Mouse (Mus musculus) thymus, postnatal 14 days (tissue): ENCODE measurements around the gene Lrrc40.

ENCODE experiments used
- DNase-seq: peaks from one replicate; pipeline ENCODE4 v3.0.0; 2021

Gene Lrrc40

GRCm38 (mm10) chr3:158036329-158036988 is at the start of gene Lrrc40, which contains the start of gene Srsf11:
Lrrc40 (plus strand) TSS chr3:158036662.
Srsf11 (minus strand) TSS chr3:158036639.
- peak; percentile 96 for DNase-seq

- no peak for DNase-seq
Measured at GRCm38 (mm10) chr3:157993322-157993721, 43.1 kb upstream of the Lrrc40 start.

GRCm38 (mm10) chr3:157995726-157996125 is 40.7 kb upstream of the Lrrc40 start:
- no peak for DNase-seq

DNA sequence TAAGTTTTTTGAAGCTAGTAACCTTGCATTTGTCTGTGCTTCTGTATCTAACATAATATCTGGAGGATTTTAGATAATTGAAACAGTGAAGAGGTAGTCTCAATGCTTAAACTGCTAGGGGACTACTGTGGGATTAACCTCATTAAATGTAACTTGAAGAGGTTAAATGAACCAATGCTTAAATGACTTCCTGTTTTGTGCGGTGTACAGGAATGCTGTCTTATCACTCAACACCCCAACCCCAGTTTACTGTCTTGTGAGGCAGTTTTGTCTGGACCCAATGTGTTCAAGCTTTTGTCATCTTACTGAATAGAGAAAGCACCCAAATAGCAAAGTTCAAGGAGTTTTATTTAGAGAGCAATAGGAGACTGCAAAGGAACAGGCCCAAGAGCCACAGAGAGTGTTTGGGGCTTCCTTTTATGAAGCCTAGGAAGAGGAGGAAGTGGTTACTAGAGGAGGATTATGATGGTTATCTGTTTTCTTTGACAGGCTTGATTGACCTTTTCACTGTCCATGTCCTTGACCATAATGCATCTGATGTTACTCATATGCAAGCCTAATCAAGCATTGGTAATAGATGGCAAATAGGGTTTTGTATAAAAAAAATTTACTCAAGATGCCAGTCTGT is 37.6 kb upstream of the Lrrc40 start:
- no peak for DNase-seq

- DNase-seq, result no peak
Measured at GRCm38 (mm10) chr3:158008647-158009046, 27.8 kb upstream of the Lrrc40 start.

- DNase-seq, result no peak
Measured at GRCm38 (mm10) chr3:158009762-158010320, 26.6 kb upstream of the Lrrc40 start.

DNA sequence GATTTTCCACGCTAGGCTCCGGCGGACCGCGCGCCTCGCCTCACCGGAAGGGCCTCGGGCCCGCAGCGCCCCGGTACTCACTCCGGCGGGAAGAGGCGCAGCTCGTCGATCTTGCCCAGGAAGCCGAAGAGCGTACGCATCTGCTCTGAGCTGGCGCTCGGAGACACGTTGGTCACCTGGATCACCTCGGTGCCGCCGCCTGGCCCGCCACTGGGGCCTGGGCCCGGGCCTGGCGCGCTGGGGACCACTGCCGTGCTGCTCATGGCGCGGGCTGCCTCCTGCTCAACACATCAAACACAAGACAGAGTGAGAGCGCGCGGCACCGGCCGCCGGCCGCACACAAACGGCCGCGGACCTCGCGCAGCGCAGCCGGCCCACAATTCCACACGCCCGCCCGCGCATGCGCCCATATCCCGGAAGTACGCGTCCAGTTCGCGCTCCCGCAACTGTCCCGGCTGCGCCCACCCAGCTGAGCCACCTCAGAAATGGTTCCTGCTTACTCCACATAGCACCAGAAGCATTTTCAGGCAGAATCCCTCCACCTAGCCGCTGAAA is 5.0 kb upstream of the Lrrc40 start:
- peak; percentile 91 for DNase-seq

GRCm38 (mm10) chr3:158032106-158032505 is 4.4 kb upstream of the Lrrc40 start:
- DNase-seq, result no peak

DNA sequence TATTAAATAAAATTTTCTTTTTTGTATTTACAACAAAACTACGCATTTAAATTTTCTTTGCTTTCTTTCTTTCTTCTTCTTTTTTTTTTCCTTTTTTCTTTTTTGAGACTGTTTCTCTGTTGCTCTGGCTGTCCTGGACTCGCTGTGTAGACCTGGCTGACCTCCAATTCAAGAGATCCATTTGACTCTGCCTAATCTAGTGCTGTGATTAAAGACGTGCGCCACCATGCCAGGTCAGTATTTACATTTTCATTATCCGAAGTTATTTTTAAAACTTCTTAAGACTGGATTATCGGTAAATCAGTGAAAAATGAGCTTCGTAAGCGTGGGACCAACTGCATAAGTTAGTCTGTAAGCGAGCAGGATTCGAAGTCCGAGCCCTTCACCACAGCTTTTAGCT is 596 bp upstream of the Lrrc40 start:
- no peak for DNase-seq

DNA sequence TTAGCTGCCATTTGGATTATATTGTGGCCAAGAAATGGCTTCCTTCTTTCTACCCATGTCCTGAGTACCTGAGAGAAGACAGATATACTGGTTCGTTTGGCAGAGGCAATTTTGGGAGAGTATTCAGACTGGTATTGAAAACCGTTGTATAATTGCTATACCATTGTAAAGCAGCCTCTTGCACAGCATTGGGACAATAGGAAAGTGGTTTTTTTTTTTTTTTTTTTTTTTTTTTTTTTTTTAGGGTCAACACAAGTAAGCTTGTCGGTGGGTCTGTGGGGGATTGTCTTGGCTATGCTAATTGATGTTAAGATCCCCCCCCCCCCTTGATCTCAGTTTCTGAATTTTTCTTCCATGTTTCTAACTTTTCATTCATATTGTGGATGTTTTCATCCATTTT is 1.6 kb downstream of the Lrrc40 start:
- no peak for DNase-seq

GRCm38 (mm10) chr3:158040755-158041154 is 4.3 kb downstream of the Lrrc40 start:
- no peak for DNase-seq

- no peak for DNase-seq
Measured at GRCm38 (mm10) chr3:158049508-158049907, 13.0 kb downstream of the Lrrc40 start.

- no peak for DNase-seq
Measured at GRCm38 (mm10) chr3:158060621-158061291, 24.3 kb downstream of the Lrrc40 start.

DNA sequence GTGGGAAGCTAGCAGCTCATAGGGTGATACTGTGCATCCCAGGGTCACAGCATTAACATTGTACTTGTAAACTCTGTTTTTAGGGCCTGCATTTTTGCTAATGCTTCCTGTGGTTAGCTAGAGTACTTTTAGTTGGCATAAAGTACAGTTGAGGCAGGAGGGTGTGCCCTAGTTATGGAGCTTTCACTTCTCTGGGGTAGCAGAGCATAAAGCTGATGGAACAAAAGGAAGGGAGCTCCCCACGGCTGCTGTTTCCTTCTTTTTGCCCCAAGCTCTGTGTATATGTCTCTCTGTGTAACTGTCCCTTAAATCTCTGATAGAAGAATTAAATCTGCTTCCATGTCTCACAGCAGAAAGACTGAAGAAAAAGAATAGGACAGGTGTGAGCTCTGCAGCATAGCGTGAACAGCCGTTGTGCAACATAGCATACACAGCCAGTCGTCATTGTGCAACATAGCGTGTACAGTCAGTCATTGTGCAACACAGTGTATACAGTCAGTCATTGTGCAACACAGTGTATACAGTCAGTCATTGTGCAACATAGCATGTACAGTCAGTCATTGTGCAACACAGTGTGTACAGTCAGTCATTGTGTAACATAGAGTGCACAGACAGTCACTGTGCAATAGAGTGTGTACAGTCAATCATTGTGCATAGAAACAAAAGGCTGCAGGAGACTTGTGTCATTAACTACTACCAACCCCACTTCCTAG is 25.5 kb downstream of the Lrrc40 start:
- DNase-seq, result no peak

GRCm38 (mm10) chr3:158065256-158065655 is 28.8 kb downstream of the Lrrc40 start:
- DNase-seq, result no peak

DNA sequence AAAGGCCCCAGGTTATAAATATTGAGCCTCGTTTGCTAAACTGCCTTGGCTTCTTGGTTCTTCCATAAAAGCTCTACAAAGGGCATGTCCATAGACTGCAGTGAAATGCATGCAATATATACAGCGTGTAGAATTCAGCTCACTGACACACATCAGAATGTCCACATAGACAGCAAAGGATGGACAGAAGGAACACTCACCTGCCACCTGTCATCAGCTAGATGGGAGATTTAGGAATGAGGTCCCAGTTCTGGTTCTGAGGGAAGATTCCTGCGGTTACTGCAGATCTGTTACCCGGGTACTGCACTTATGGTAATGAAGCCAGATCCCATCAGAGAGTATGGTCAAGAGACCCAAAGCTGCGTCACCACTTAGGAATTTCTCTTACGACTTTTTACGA is 31.5 kb downstream of the Lrrc40 start:
- DNase-seq, result no peak

DNA sequence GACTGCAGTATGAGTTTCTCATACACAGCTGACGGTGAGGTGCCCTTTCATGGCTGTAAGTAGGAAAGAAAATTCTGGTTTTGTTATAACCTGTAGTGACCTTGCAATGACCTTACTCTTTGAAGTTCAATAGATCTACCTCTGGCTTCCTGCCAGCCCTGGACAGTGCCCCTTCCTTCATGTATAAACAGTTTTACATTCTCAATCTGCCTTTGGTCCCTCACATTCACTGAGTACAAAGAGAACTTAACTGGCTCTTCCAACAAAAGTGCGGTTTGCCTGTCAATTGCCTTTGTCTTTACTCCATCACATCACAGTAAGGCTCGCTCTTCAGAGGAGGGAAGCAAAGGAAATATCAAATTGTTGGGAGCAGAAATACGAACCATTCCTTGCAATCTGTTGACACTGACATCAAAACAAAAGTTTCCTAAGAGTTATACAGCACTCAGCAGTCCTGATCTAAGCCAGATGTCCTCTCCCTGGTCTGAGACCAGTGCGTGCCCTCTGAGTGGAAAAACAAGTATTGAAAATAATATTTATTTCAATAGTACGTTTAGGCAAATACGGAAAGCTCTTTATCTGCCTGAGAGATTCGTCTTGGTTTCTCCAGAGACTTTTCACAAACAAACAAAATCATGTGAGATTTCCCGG is 32.3 kb downstream of the Lrrc40 start:
- no peak for DNase-seq

DNA sequence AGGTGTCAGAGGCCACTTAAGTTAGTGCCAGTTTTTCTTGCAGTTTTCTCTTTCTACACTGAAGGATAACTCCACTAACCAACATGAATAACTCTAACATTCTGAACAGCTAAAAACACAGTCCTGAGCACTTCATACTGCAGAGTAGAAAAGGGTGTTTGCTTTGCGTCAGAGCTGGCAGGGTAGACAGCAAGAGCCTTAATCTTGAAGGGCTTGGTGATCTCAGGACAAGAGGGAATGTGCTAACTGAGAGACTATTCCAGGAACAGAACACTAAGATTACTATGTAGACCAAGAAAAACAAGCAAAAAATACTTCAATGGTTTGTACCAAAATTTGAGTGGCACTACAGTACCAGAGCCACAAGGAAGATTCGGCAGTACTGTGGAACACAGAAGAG is 38.5 kb downstream of the Lrrc40 start:
- no peak for DNase-seq

GRCm38 (mm10) chr3:158076685-158077379 is 40.4 kb downstream of the Lrrc40 start:
- no peak for DNase-seq

DNA sequence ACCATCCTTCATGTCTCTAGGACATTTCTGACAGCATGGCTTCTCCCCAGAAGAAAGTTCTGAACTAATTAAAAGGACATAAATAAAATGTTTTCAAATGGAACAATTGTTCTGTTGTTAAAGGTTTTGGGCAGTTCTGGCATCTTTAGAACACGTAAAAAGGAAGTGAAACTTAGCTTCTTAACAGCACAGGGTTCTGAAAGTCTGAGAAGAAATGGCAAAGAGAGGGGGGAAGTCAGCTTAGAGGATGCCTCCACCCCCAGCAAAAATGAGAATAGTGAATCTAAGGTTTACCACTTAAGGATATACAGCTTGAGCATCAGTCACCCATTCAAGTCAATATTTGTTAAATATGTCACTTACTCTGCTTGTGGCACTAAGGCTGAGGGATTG is 40.9 kb downstream of the Lrrc40 start:
- no peak for DNase-seq

DNA sequence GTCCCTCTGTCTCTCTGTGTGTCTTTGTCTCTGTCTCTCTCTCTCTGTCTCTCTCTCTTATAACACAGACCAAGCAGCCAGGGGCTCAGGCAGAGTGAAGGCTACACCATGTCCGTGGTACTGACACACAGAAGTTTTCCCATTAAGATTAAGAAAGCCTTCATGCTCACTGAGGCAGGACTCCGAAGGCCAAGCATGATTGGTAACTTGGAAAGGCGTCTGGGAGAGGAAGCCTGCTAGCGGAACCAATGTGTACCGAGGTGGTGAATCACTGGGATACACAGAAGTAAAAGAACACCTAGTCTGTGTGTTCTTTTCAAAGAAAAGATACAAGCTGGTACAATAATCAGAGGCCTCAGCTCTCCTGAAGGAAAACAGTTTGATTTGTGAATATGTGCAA is 41.4 kb downstream of the Lrrc40 start:
- DNase-seq, result no peak

- DNase-seq, result no peak
Measured at GRCm38 (mm10) chr3:158091601-158092000, 55.1 kb downstream of the Lrrc40 start.
